Mouse (Mus musculus) myocyte (in vitro differentiated cells): ENCODE results near the gene Ptpn12. TPM values are rescaled to one million over a fixed set of nuclear protein-coding genes. Genes with fewer than 3 reads are reported as not detected.
"Not testable (repeated sequence)": the region's sequence is repeated elsewhere in the genome, so short reads cannot be mapped to it uniquely, and the experiment has no call there.

ENCODE experiments used
- H3K27me3 ChIP-seq: one replicate; pipeline ENCODE4 v1.6.1; 2011; ENCODE audit not compliant: control insufficient read depth, insufficient read depth, insufficient read length
- H3K36me3 ChIP-seq: one replicate; pipeline ENCODE4 v1.6.1; 2011; ENCODE audit not compliant: control insufficient read depth, insufficient read depth
- H3K4me2 ChIP-seq: one replicate; pipeline ENCODE4 v1.6.1; 2011; ENCODE audit warnings: low read depth, control low read depth
- H3K4me3 ChIP-seq: one replicate; pipeline ENCODE4 v1.5.1; 2011; ENCODE audit warnings: mild to moderate bottlenecking, control low read depth, moderate library complexity
- H3K79me2 ChIP-seq: one replicate; pipeline ENCODE4 v1.6.1; 2011; ENCODE audit not compliant: control insufficient read depth, insufficient read depth
- H3ac ChIP-seq: one replicate; pipeline ENCODE4 v1.6.1; 2011; ENCODE audit not compliant: control insufficient read depth, insufficient read length
- CEBPB ChIP-seq: IDR thresholded peaks from 2 replicates; pipeline ENCODE4 v1.6.1; 2011; ENCODE audit warnings: mild to moderate bottlenecking, moderate library complexity; ENCODE audit not compliant: poor library complexity, insufficient read depth, severe bottlenecking
- E2F4 ChIP-seq: IDR thresholded peaks from one replicate; pipeline ENCODE4 v1.6.1; 2011; ENCODE audit warnings: mild to moderate bottlenecking, control low read depth, moderate library complexity; ENCODE audit not compliant: insufficient read depth
- MAX ChIP-seq: IDR thresholded peaks from one replicate; pipeline ENCODE4 v1.6.1; 2011; ENCODE audit warnings: low read depth, mild to moderate bottlenecking, control low read depth
- MYOD1 ChIP-seq, 3 experiments: IDR thresholded peaks; one replicate each; pipeline ENCODE4 v1.6.1; 2011; ENCODE audit warnings: control low read depth in 2 of 3, low read depth in 2 of 3, mild to moderate bottlenecking in 2 of 3, moderate library complexity in 1 of 3; ENCODE audit not compliant: insufficient read length in 2 of 3, control insufficient read depth in 1 of 3
- MYOG ChIP-seq, 3 experiments: IDR thresholded peaks; one replicate each; pipeline ENCODE4 v1.6.1; 2011; ENCODE audit warnings: control low read depth in 2 of 3, low read depth in 2 of 3, mild to moderate bottlenecking in 2 of 3; ENCODE audit not compliant: insufficient read length in 2 of 3, control insufficient read depth in 1 of 3, insufficient read depth in 1 of 3
- POLR2A ChIP-seq: IDR thresholded peaks from one replicate; pipeline ENCODE4 v1.6.1; 2011; ENCODE audit warnings: low read depth, mild to moderate bottlenecking, control low read depth, moderate library complexity; ENCODE audit not compliant: insufficient read length
- POLR2AphosphoS2 ChIP-seq: IDR thresholded peaks from one replicate; pipeline ENCODE4 v1.6.1; 2011; ENCODE audit warnings: low read depth, control low read depth; ENCODE audit not compliant: insufficient read length
- REST ChIP-seq: IDR thresholded peaks from one replicate; pipeline ENCODE4 v1.6.1; 2011; ENCODE audit warnings: mild to moderate bottlenecking, control low read depth, moderate library complexity; ENCODE audit not compliant: insufficient read depth, insufficient read length
- SRF ChIP-seq: IDR thresholded peaks from one replicate; pipeline ENCODE4 v1.6.1; 2011; ENCODE audit warnings: low read depth; ENCODE audit not compliant: control insufficient read depth, insufficient read length
- TCF12 ChIP-seq: IDR thresholded peaks from one replicate; pipeline ENCODE4 v1.6.1; 2011; ENCODE audit warnings: mild to moderate bottlenecking, control low read depth; ENCODE audit not compliant: poor library complexity, insufficient read depth, severe bottlenecking
- TCF3 ChIP-seq: IDR thresholded peaks from one replicate; pipeline ENCODE4 v1.6.1; 2011; ENCODE audit warnings: low read depth, control low read depth; ENCODE audit not compliant: insufficient read length
- USF1 ChIP-seq: IDR thresholded peaks from one replicate; pipeline ENCODE4 v1.6.1; 2011; ENCODE audit warnings: low read depth, mild to moderate bottlenecking, control low read depth, moderate library complexity
- polyA plus RNA-seq: library from polyadenylated mRNA; unstranded; fragments of >200 nt; fragmentation: generic; extraction: Trizol; gene quantifications from one replicate; pipeline ENCODE4 v1.2.1, GENCODE M21; 2012; ENCODE audit warnings: missing spikeins

Ptpn12 gene
- polyA plus RNA-seq, 1 experiment, result 23.2 TPM

GRCm38 (mm10) chr5:20946906-20947305, 108.8 kb downstream of the Ptpn12 start:
- H3K27me3 ChIP-seq, result no peaks in the 10 kb centered on the region
- H3ac ChIP-seq, result no peak overlapping the region
- no peaks in the 10 kb centered on the region for H3K36me3 ChIP-seq
- peaks cover 92% of the 10 kb centered on the region for H3K79me2 ChIP-seq
- no peak overlapping the region for H3K4me2 ChIP-seq
- no peak overlapping the region for H3K4me3 ChIP-seq
- TF ChIP-seq TCF12 (no peak), TCF3 (no peak), E2F4 (no peak), MAX (no peak), REST (no peak), SRF (no peak), MYOG (IDR thresholded peaks at IDR 0.05; ENCODE audit: control insufficient read depth in 1 of 3, insufficient read depth in 1 of 3, insufficient read length in 2 of 3, low read depth in 2 of 3) (peak in 1 of 3 experiments; percentile 24), POLR2A (no peak), USF1 (no peak), MYOD1 (IDR thresholded peaks at IDR 0.05; ENCODE audit: control insufficient read depth in 1 of 3, insufficient read length in 2 of 3, low read depth in 2 of 3) (peak in 1 of 3 experiments; percentile 59), CEBPB (no peak), POLR2AphosphoS2 (no peak)

DNA sequence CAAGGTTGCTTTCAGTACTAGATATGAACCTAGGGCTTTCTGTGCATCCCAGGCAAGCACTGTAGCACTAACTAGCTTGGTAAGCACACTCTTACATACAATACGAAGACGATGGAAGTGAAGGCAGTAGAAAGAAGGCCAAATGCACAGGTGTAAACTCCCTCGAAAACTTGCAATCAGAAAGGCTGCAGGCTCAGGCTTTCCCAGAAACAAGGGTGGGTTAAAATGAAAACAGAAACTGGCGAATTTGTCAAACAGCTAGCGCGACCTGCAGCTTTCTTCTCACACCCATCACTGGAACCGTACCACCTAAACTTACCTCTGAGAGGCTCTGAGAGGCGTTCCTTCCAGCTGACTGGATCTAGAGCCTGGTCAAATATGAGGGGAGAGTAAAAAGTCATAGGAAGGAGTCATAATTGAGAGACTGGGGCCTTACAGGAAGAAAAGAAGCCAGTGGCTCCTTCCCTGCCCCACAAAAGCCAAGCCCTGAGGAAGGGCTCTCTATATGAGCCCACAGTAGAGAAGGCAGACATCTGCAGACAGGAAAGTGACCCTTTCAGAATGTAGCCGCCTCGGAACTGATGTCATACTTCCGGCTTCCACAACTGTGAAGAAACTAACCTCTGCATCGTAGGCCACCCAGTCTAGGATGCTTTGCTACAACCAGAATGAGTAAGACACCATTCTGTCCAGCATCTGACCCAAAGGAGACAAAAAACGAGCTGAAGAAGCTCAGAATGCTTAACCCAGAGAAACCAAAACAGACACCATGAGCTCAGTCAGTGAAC, 110.6 kb downstream of the Ptpn12 start:
- Histone ChIP-seq H3K36me3 (no peaks in the 10 kb centered on the region), H3K79me2 (peaks cover 99% of the 10 kb centered on the region), H3K27me3 (no peaks in the 10 kb centered on the region), H3K4me3 (no peak overlapping the region), H3ac (no peak overlapping the region), H3K4me2 (peak overlapping the region; percentile 57)
- TF ChIP-seq MYOG (IDR thresholded peaks at IDR 0.05; ENCODE audit: control insufficient read depth in 1 of 3, insufficient read depth in 1 of 3, insufficient read length in 2 of 3, low read depth in 2 of 3) (no peak), MYOD1 (IDR thresholded peaks at IDR 0.05; ENCODE audit: control insufficient read depth in 1 of 3, insufficient read length in 2 of 3, low read depth in 2 of 3) (no peak), MAX (no peak), REST (no peak), USF1 (no peak), CEBPB (no peak), SRF (no peak), TCF3 (no peak), TCF12 (no peak), POLR2A (no peak), POLR2AphosphoS2 (no peak), E2F4 (no peak)

- H3K4me2 ChIP-seq, H3K36me3 ChIP-seq, H3K27me3 ChIP-seq, H3K4me3 ChIP-seq, H3ac ChIP-seq: not testable (repeated sequence)
- H3K79me2 ChIP-seq, result peaks cover 99% of the 10 kb centered on the region
Observed at GRCm38 (mm10) chr5:20943791-20944190, 111.9 kb downstream of the Ptpn12 start.

GRCm38 (mm10) chr5:20942523-20942922, 113.2 kb downstream of the Ptpn12 start:
- H3K4me3 ChIP-seq, result no peak overlapping the region
- H3K36me3 ChIP-seq, result no peaks in the 10 kb centered on the region
- H3K79me2 ChIP-seq, result peaks cover 99% of the 10 kb centered on the region
- no peak for TF ChIP-seq MAX
- no peak for TF ChIP-seq USF1
- TF ChIP-seq E2F4, result no peak
- TF ChIP-seq POLR2A, result no peak
- no peak for TF ChIP-seq MYOD1 (IDR thresholded peaks at IDR 0.05; ENCODE audit: control insufficient read depth in 1 of 3, insufficient read length in 2 of 3, low read depth in 2 of 3)
- no peak for TF ChIP-seq SRF
- no peak for TF ChIP-seq CEBPB
- no peak for TF ChIP-seq POLR2AphosphoS2
- no peak for TF ChIP-seq TCF12
- H3ac ChIP-seq, result no peak overlapping the region
- H3K27me3 ChIP-seq, result no peaks in the 10 kb centered on the region
- no peak overlapping the region for H3K4me2 ChIP-seq

GRCm38 (mm10) chr5:20941205-20941604, 114.5 kb downstream of the Ptpn12 start:
- Histone ChIP-seq H3K36me3 (no peaks in the 10 kb centered on the region), H3K4me2 (no peak overlapping the region), H3K79me2 (peaks cover 95% of the 10 kb centered on the region), H3K27me3 (no peaks in the 10 kb centered on the region), H3K4me3 (no peak overlapping the region), H3ac (no peak overlapping the region)
- TF ChIP-seq SRF (no peak), E2F4 (no peak), REST (no peak), TCF3 (no peak), TCF12 (no peak), POLR2A (no peak), USF1 (no peak), POLR2AphosphoS2 (no peak), CEBPB (no peak), MAX (no peak), MYOD1 (IDR thresholded peaks at IDR 0.05; ENCODE audit: control insufficient read depth in 1 of 3, insufficient read length in 2 of 3, low read depth in 2 of 3) (no peak), MYOG (IDR thresholded peaks at IDR 0.05; ENCODE audit: control insufficient read depth in 1 of 3, insufficient read depth in 1 of 3, insufficient read length in 2 of 3, low read depth in 2 of 3) (no peak)
